Mouse (Mus musculus) brain, embryonic 14.5 days (tissue): ENCODE results near the gene Nap1l4. TPM values are rescaled to one million over a fixed set of nuclear protein-coding genes. Genes with fewer than 3 reads are reported as not detected.
A peak's percentile ranks its signal among the peaks of the same experiment; 100 is the strongest.

ENCODE experiments used
- DNase-seq: peaks from one replicate; pipeline ENCODE4 v3.0.0-alpha.2; 2011; ENCODE audit warnings: low read depth
- CTCF ChIP-seq: fragments of 200-500 bp; IDR thresholded peaks from 2 replicates; pipeline ENCODE4 v1.5.1; 2012; ENCODE audit warnings: inconsistent platforms, mild to moderate bottlenecking, moderate library complexity, borderline replicate concordance; ENCODE audit not compliant: insufficient read depth, insufficient read length; ENCODE audit errors: extremely low read depth
- POLR2A ChIP-seq: fragments of 200-500 bp; IDR thresholded peaks from 2 replicates; pipeline ENCODE4 v1.6.1; 2012; ENCODE audit warnings: mild to moderate bottlenecking, inconsistent platforms, borderline replicate concordance; ENCODE audit not compliant: poor library complexity, insufficient read depth, insufficient read length, severe bottlenecking; ENCODE audit errors: extremely low read depth
- polyA plus RNA-seq: library from polyadenylated mRNA; depleted of rRNA; stranded (reverse); fragments of >200 nt; gene quantifications from 2 replicates; pipeline ENCODE4 v1.2.3, GENCODE M21; 2012

The Nap1l4 gene
- polyA plus RNA-seq, 1 experiment: 243 TPM

- TF ChIP-seq POLR2A (no peak), CTCF (no peak)
- DNase-seq: no peak
Measured at GRCm38 (mm10) chr7:143495104-143495961, 53.6 kb downstream of the Nap1l4 start.

- no peak for DNase-seq
- TF ChIP-seq CTCF: no peak
Measured at GRCm38 (mm10) chr7:143493616-143494126, 55.2 kb downstream of the Nap1l4 start.

GRCm38 (mm10) chr7:143489735-143490134, 59.2 kb downstream of the Nap1l4 start:
- no peak for DNase-seq
- TF ChIP-seq POLR2A (no peak), CTCF (no peak)

GRCm38 (mm10) chr7:143482541-143482940, 66.4 kb downstream of the Nap1l4 start:
- TF ChIP-seq POLR2A (no peak), CTCF (no peak)
- no peak for DNase-seq

GRCm38 (mm10) chr7:143481806-143482387, 67.0 kb downstream of the Nap1l4 start:
- TF ChIP-seq CTCF: no peak
- TF ChIP-seq POLR2A: no peak
- no peak for DNase-seq

- DNase-seq: peak; percentile 41
- TF ChIP-seq POLR2A (no peak), CTCF (peak; percentile 61)
Measured at GRCm38 (mm10) chr7:143480498-143480897, 68.4 kb downstream of the Nap1l4 start.

- no peak for DNase-seq
- TF ChIP-seq POLR2A (no peak), CTCF (no peak)
Measured at GRCm38 (mm10) chr7:143477800-143478199, 71.1 kb downstream of the Nap1l4 start.

GRCm38 (mm10) chr7:143476702-143477335, 72.1 kb downstream of the Nap1l4 start:
- DNase-seq: no peak

GRCm38 (mm10) chr7:143475876-143476275, 73.0 kb downstream of the Nap1l4 start:
- DNase-seq: no peak

More at GRCm38 (mm10) chr7:143476702-143477335, 72.1 kb downstream of the Nap1l4 start:
- TF ChIP-seq POLR2A: no peak
- no peak for TF ChIP-seq CTCF

GRCm38 (mm10) chr7:143474811-143475210, 74.1 kb downstream of the Nap1l4 start:
- DNase-seq: no peak

More at GRCm38 (mm10) chr7:143475876-143476275, 73.0 kb downstream of the Nap1l4 start:
- TF ChIP-seq POLR2A (no peak), CTCF (no peak)

More at GRCm38 (mm10) chr7:143474811-143475210, 74.1 kb downstream of the Nap1l4 start:
- no peak for TF ChIP-seq POLR2A
- no peak for TF ChIP-seq CTCF
